Mouse (Mus musculus) stomach, postnatal 0 days (tissue): ENCODE results near the gene Rfx8. TPM values are rescaled to one million over a fixed set of nuclear protein-coding genes. Genes with fewer than 3 reads are reported as not detected.
A peak's percentile ranks its signal among the peaks of the same experiment; 100 is the strongest.

Experiments used
- ATAC-seq: fragments of 200-750 bp; cut with Nextera tagmentation; 2 replicates; pipeline ENCODE4 v1.8.0; 2017; ENCODE audit not compliant: low FRiP score, low TSS enrichment
- DNase-seq: peaks from one replicate; pipeline ENCODE4 v3.0.0-alpha.2; 2016; ENCODE audit warnings: low spot score
- H3K27ac ChIP-seq: fragments of 300-500 bp; sonication (generic); replicated peaks from 2 replicates; pipeline ENCODE4 v1.5.1; 2014; ENCODE audit warnings: mild to moderate bottlenecking, control low read depth
- H3K27me3 ChIP-seq: fragments of 300-500 bp; sonication (generic); 2 replicates; pipeline ENCODE4 v1.6.1; 2014; ENCODE audit warnings: low read length; ENCODE audit not compliant: control insufficient read depth, insufficient read depth
- H3K36me3 ChIP-seq: fragments of 300-500 bp; sonication (generic); 2 replicates; pipeline ENCODE4 v1.6.1; 2014; ENCODE audit warnings: low read length, mixed read lengths; ENCODE audit not compliant: control insufficient read depth, insufficient read depth
- H3K4me1 ChIP-seq: fragments of 300-500 bp; sonication (generic); replicated peaks from 2 replicates; pipeline ENCODE4 v1.6.1; 2014; ENCODE audit warnings: antibody characterized with exemption; ENCODE audit not compliant: control insufficient read depth, insufficient read depth
- H3K4me2 ChIP-seq: fragments of 300-500 bp; sonication (generic); replicated peaks from 2 replicates; pipeline ENCODE4 v1.6.1; 2014; ENCODE audit warnings: low read depth, mild to moderate bottlenecking, control low read depth, moderate library complexity
- H3K4me3 ChIP-seq: fragments of 300-500 bp; sonication (generic); 2 replicates; pipeline ENCODE4 v1.5.1; 2014; ENCODE audit warnings: low read depth, low read length, control low read depth
- H3K9ac ChIP-seq: fragments of 300-500 bp; sonication (generic); 2 replicates; pipeline ENCODE4 v1.6.1; 2014; ENCODE audit warnings: mild to moderate bottlenecking, low read length, control low read depth, mixed read lengths
- H3K9me3 ChIP-seq: fragments of 300-500 bp; sonication (generic); 2 replicates; pipeline ENCODE4 v1.6.1; 2016; ENCODE audit warnings: low read length; ENCODE audit not compliant: control insufficient read depth
- CTCF ChIP-seq: IDR thresholded peaks from 2 replicates; pipeline ENCODE4 v1.5.1; 2016; ENCODE audit warnings: antibody characterized with exemption, low read depth, mild to moderate bottlenecking, moderate library complexity
- EP300 ChIP-seq: optimal IDR thresholded peaks from 2 replicates; pipeline ENCODE3; 2016; ENCODE audit warnings: antibody characterized with exemption
- WGBS: fragments of 180-500 bp; shearing (Covaris S2); extraction: QIAGEN DNeasy Blood & Tissue Kit; methylation state at CpG from one replicate; pipeline ENCODE4 v1.1.7; 2014; 5-methylcytosine and 5-hydroxymethylcytosine counted together
- polyA plus RNA-seq: library from polyadenylated mRNA; unstranded; fragments of >200 nt; fragmentation: Nextera tagmentation; extraction: Ambion mirVana; gene quantifications from 2 replicates; pipeline ENCODE4 v1.2.1, GENCODE M21; 2015

The Rfx8 gene
- polyA plus RNA-seq, 1 experiment from 2014 or later = 0.06 TPM

- WGBS = 38% methylated on average over 2 of the region's 2 CpGs
These were observed 611 bp downstream of the Rfx8 start for GRCm38 (mm10) chr1:39720186-39720585.

GRCm38 (mm10) chr1:39715551-39715950 is 5.2 kb downstream of the Rfx8 start:
- TF ChIP-seq CTCF (no peak), EP300 (no peak)
- Histone ChIP-seq H3K36me3 (no peaks in the 10 kb centered on the region), H3K4me2 (no peak overlapping the region), H3K4me1 (peaks cover 7% of the 10 kb centered on the region), H3K9me3 (no peaks in the 10 kb centered on the region), H3K4me3 (no peak overlapping the region), H3K9ac (no peak overlapping the region), H3K27ac (no peak overlapping the region), H3K27me3 (no peaks in the 10 kb centered on the region)
- WGBS = 95% methylated on average over 7 of the region's 7 CpGs
- ATAC-seq = no peak
- no peak for DNase-seq

More at GRCm38 (mm10) chr1:39720186-39720585, 611 bp downstream of the Rfx8 start:
- H3K4me1 ChIP-seq = no peaks in the 10 kb centered on the region; the same call in 1 of the 2 replicates
- no peak overlapping the region for H3K4me3 ChIP-seq
- no peak for ATAC-seq
- no peaks in the 10 kb centered on the region for H3K36me3 ChIP-seq
- DNase-seq = no peak
- H3K9ac ChIP-seq = no peak overlapping the region
- no peaks in the 10 kb centered on the region for H3K27me3 ChIP-seq
- H3K9me3 ChIP-seq = no peaks in the 10 kb centered on the region
- peak overlapping the region; percentile 87 for H3K4me2 ChIP-seq
- no peak for TF ChIP-seq EP300
- no peak for TF ChIP-seq CTCF
- no peak overlapping the region; the same call in 1 of the 2 replicates for H3K27ac ChIP-seq

DNA sequence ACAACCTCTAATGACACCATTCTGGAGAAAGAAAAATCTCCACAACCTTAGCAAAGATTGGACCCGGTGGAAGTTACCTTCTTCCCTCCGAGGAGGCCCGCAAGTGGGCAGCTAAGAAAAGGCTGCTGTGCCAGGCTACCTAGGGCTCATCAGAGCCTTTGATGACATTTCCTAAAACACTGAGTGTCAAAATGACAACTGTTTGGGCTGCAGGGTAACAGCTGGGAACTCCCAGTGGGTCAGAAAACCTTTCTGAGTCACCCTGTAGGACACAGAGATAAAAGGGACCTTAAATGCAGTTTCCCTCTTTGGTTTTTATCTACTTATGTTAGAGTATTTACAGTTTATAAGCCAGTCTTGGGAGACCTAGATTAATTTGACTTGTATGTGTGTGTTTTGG is 6.1 kb downstream of the Rfx8 start:
- ATAC-seq (no peak), DNase-seq (no peak)
- H3K27me3 ChIP-seq = no peaks in the 10 kb centered on the region
- H3K27ac ChIP-seq = peak overlapping the region; percentile 53
- 78% methylated on average over 3 of the region's 3 CpGs for WGBS
- H3K4me2 ChIP-seq = no peak overlapping the region
- no peak overlapping the region for H3K4me3 ChIP-seq
- peaks cover 7% of the 10 kb centered on the region for H3K4me1 ChIP-seq
- no peak for TF ChIP-seq EP300
- no peak overlapping the region for H3K9ac ChIP-seq
- no peaks in the 10 kb centered on the region for H3K9me3 ChIP-seq
- no peaks in the 10 kb centered on the region for H3K36me3 ChIP-seq

GRCm38 (mm10) chr1:39713842-39714658 is 6.7 kb downstream of the Rfx8 start:
- 0 out of 2 replicates have a peak overlapping the region, but pooled peaks have one; percentile 25 for H3K4me2 ChIP-seq
- 41% methylated on average over 16 of the region's 16 CpGs for WGBS

GRCm38 (mm10) chr1:39713300-39713699 is 7.5 kb downstream of the Rfx8 start:
- Histone ChIP-seq H3K27ac (peak overlapping the region; percentile 71; the same call in 1 of the 2 replicates), H3K4me3 (no peak overlapping the region)
- WGBS = 84% methylated on average over 8 of the region's 8 CpGs

More at GRCm38 (mm10) chr1:39713842-39714658, 6.7 kb downstream of the Rfx8 start:
- Histone ChIP-seq H3K27me3 (no peaks in the 10 kb centered on the region), H3K4me3 (no peak overlapping the region), H3K9me3 (no peaks in the 10 kb centered on the region), H3K9ac (no peak overlapping the region), H3K36me3 (no peaks in the 10 kb centered on the region), H3K4me1 (peaks cover 7% of the 10 kb centered on the region), H3K27ac (peak overlapping the region; percentile 71)
- DNase-seq (no peak), ATAC-seq (peak; percentile 65; the same call in 1 of the 2 replicates)
- no peak for TF ChIP-seq CTCF
- TF ChIP-seq EP300 = peak; percentile 17

GRCm38 (mm10) chr1:39712261-39712660 is 8.5 kb downstream of the Rfx8 start:
- Histone ChIP-seq H3K4me1 (peaks cover 7% of the 10 kb centered on the region), H3K9me3 (no peaks in the 10 kb centered on the region), H3K9ac (no peak overlapping the region), H3K27ac (no peak overlapping the region), H3K36me3 (no peaks in the 10 kb centered on the region), H3K27me3 (no peaks in the 10 kb centered on the region), H3K4me3 (no peak overlapping the region), H3K4me2 (no peak overlapping the region)
- DNase-seq = no peak
- 88% methylated on average over 7 of the region's 7 CpGs for WGBS
- no peak for TF ChIP-seq CTCF
- no peak for TF ChIP-seq EP300
- no peak for ATAC-seq

More at GRCm38 (mm10) chr1:39713300-39713699, 7.5 kb downstream of the Rfx8 start:
- Histone ChIP-seq H3K9ac (no peak overlapping the region), H3K4me2 (no peak overlapping the region), H3K9me3 (no peaks in the 10 kb centered on the region), H3K36me3 (no peaks in the 10 kb centered on the region), H3K27me3 (no peaks in the 10 kb centered on the region), H3K4me1 (peaks cover 7% of the 10 kb centered on the region)
- DNase-seq = no peak
- TF ChIP-seq EP300 (no peak), CTCF (no peak)
- ATAC-seq = no peak
